Mouse (Mus musculus) heart, embryonic 14.5 days (tissue): ENCODE data around the gene Zfp148. TPM values are rescaled to one million over a fixed set of nuclear protein-coding genes. Genes with fewer than 3 reads are reported as not detected.
"Not testable (repeated sequence)": the region's sequence is repeated elsewhere in the genome, so short reads cannot be mapped to it uniquely, and the experiment has no call there.

Experiments
- ATAC-seq: fragments of 200-750 bp; cut with Nextera tagmentation; 2 replicates; pipeline ENCODE4 v1.8.0; 2017; ENCODE audit warnings: low read depth, moderate TSS enrichment; ENCODE audit not compliant: insufficient number of reproducible peaks, insufficient read depth, low FRiP score
- H3K27ac ChIP-seq, 2 experiments: fragments of 200-500 bp in 1 of 2; fragments of 300-500 bp in 1 of 2; sonication (generic) in 1 of 2; replicated peaks in 1 of 2; 2 replicates each; pipeline ENCODE4 v1.5.1; 2012 to 2014; ENCODE audit warnings: low read depth in 2 of 2, low read length in 2 of 2, control low read depth in 1 of 2, mild to moderate bottlenecking in 1 of 2, mixed read lengths in 1 of 2; ENCODE audit not compliant: control insufficient read depth in 1 of 2, insufficient read depth in 1 of 2
- H3K27me3 ChIP-seq: fragments of 300-500 bp; sonication (generic); 2 replicates; pipeline ENCODE4 v1.6.1; 2014; ENCODE audit warnings: mild to moderate bottlenecking, low read length, control low read depth; ENCODE audit not compliant: control insufficient read depth, insufficient read depth
- H3K36me3 ChIP-seq: fragments of 300-500 bp; sonication (generic); 2 replicates; pipeline ENCODE4 v1.6.1; 2014; ENCODE audit warnings: mild to moderate bottlenecking, control low read depth, low read length, mixed read lengths; ENCODE audit not compliant: control insufficient read depth, insufficient read depth
- H3K4me1 ChIP-seq, 2 experiments: fragments of 200-500 bp in 1 of 2; fragments of 300-500 bp in 1 of 2; sonication (generic) in 1 of 2; 2 replicates each; pipeline ENCODE4 v1.6.1; 2012 to 2014; ENCODE audit warnings: low read length in 2 of 2, control low read depth in 1 of 2, mixed read lengths in 1 of 2; ENCODE audit not compliant: control insufficient read depth in 2 of 2, insufficient read depth in 2 of 2
- H3K4me2 ChIP-seq: fragments of 300-500 bp; sonication (generic); 2 replicates; pipeline ENCODE4 v1.6.1; 2014; ENCODE audit warnings: mild to moderate bottlenecking, low read length
- H3K4me3 ChIP-seq, 2 experiments: fragments of 200-500 bp in 1 of 2; fragments of 300-500 bp in 1 of 2; sonication (generic) in 1 of 2; 2 replicates each; pipeline ENCODE4 v1.5.1; 2012 to 2014; ENCODE audit warnings: low read length in 2 of 2, mild to moderate bottlenecking in 2 of 2, control low read depth in 1 of 2, low read depth in 1 of 2, moderate library complexity in 1 of 2; ENCODE audit not compliant: control insufficient read depth in 1 of 2, insufficient read depth in 1 of 2
- H3K9ac ChIP-seq: fragments of 300-500 bp; sonication (generic); 2 replicates; pipeline ENCODE4 v1.6.1; 2014; ENCODE audit warnings: mild to moderate bottlenecking, low read length
- H3K9me3 ChIP-seq: fragments of 300-500 bp; sonication (generic); 2 replicates; pipeline ENCODE4 v1.6.1; 2016; ENCODE audit warnings: low read length, control low read depth; ENCODE audit not compliant: control insufficient read depth
- WGBS: fragments of 180-500 bp; shearing (Covaris S2); extraction: QIAGEN DNeasy Blood & Tissue Kit; methylation state at CpG from one replicate; pipeline ENCODE4 v1.1.7; 2014; 5-methylcytosine and 5-hydroxymethylcytosine counted together
- polyA plus RNA-seq: library from polyadenylated mRNA; unstranded; fragments of >200 nt; fragmentation: Nextera tagmentation; extraction: Ambion mirVana; gene quantifications from 2 replicates; pipeline ENCODE4 v1.2.1, GENCODE M21; 2014

The Zfp148 gene
- polyA plus RNA-seq, 1 experiment from 2014 or later: 35.5 TPM

DNA sequence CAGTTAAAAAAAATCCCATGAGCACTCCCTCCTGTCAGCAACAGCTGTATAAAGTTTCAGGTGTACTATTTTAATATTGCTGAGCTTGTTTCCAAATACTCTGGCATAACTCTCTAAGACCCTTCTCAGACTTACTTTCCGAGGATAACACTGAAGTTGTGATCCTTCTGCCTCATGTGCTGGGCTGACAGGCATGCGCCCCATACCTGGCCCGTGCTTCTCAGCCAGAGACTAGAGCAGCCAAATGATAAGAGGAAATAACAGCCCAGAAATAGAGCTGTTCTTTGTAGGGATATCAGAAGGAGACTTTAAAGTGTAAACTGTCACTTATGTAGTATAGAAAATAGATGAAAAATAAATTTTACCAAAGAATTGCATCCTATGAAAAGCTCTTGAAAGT is 101.7 kb downstream of the Zfp148 start:
- Histone ChIP-seq H3K9me3 (no peaks in the 10 kb centered on the region), H3K36me3 (peaks cover 45% of the 10 kb centered on the region), H3K4me1 (no peaks in the 10 kb centered on the region), H3K4me2 (no peak overlapping the region), H3K27me3 (no peaks in the 10 kb centered on the region), H3K9ac (no peak overlapping the region), H3K4me3 (no peak overlapping the region), H3K27ac (no peak overlapping the region)
- 39% methylated on average over 3 of the region's 3 CpGs for WGBS
- no peak for ATAC-seq

DNA sequence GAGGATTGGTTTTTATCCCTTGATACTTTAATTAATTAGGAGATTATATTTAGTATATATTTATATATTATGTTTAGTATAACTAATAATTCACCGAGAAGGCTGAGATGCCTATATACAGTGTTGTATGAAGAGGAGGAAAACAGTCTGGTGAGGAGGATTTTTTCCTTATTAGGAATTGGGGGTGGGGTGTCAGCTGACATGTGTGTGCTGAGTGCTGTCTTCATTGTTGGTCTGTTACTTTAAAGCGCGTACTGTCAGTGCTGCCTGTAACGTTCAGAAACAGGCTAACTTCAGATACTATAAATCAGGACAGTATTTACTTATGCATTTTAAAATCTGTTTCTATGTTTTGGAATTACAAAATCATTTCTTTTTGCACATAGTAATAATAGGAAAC is 107.1 kb downstream of the Zfp148 start:
- H3K36me3 ChIP-seq: peaks cover 62% of the 10 kb centered on the region
- no peak for ATAC-seq
- no peaks in the 10 kb centered on the region for H3K4me1 ChIP-seq
- no peak overlapping the region for H3K4me2 ChIP-seq
- whole genome bisulfite sequencing: 76% methylated on average over 4 of the region's 4 CpGs
- H3K9ac ChIP-seq: no peak overlapping the region
- H3K4me3 ChIP-seq: no peak overlapping the region
- no peaks in the 10 kb centered on the region for H3K27me3 ChIP-seq
- H3K9me3 ChIP-seq: no peaks in the 10 kb centered on the region
- H3K27ac ChIP-seq: no peak overlapping the region

DNA sequence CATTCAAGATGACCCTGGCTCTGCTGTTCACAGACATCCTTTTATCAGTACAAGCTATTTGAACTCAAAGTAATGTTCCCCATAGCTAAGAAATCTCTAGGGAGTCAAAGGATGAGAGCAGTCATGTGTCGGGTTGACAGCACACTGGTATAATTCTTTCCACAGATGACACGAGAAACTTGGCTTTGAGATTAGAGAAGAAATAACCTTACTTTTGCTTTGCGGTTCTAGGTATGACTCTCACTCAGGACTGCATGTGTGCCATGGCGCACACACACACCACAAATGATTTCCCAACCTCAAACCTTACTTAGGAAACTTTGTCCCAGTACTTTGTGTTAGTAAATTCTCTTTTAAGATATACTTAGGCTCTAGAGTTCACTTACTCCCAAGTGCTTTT is 113.7 kb downstream of the Zfp148 start:
- H3K9me3 ChIP-seq: no peaks in the 10 kb centered on the region
- no peak overlapping the region for H3K9ac ChIP-seq
- ATAC-seq: no peak
- H3K4me1 ChIP-seq: no peaks in the 10 kb centered on the region
- H3K4me3 ChIP-seq: no peak overlapping the region
- no peaks in the 10 kb centered on the region for H3K27me3 ChIP-seq
- H3K36me3 ChIP-seq: peaks cover 62% of the 10 kb centered on the region
- H3K27ac ChIP-seq: no peak overlapping the region
- H3K4me2 ChIP-seq: no peak overlapping the region
- 90% methylated on average over 4 of the region's 4 CpGs for WGBS

DNA sequence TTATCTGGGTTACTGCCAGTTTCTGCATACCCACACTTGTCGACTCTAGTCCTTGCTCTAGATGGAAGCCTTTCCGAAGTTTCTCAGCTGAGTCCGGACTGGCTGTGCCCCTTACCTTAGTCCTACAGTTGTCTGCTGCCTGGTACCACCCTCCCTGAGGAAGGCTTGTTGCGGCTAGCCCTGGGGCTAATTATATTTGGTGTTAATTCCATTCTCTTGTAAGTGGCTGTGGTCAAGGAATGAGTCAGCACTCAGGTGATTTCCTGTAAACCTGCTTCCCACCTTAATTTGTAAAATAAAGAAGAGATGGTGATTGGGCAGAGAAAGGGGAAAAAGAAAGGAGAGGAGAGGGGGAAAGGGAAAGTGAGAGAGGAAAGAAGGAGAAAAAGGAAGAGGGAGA is 127.4 kb downstream of the Zfp148 start:
- Histone ChIP-seq H3K9me3 (no peaks in the 10 kb centered on the region), H3K4me2 (no peak overlapping the region), H3K27ac (no peak overlapping the region), H3K4me1 (no peaks in the 10 kb centered on the region), H3K27me3 (no peaks in the 10 kb centered on the region), H3K36me3 (peaks cover 12% of the 10 kb centered on the region; the same call in 1 of the 2 replicates), H3K4me3 (no peak overlapping the region), H3K9ac (no peak overlapping the region)
- ATAC-seq: no peak
- 79% methylated on average over 4 of the region's 4 CpGs for WGBS

DNA sequence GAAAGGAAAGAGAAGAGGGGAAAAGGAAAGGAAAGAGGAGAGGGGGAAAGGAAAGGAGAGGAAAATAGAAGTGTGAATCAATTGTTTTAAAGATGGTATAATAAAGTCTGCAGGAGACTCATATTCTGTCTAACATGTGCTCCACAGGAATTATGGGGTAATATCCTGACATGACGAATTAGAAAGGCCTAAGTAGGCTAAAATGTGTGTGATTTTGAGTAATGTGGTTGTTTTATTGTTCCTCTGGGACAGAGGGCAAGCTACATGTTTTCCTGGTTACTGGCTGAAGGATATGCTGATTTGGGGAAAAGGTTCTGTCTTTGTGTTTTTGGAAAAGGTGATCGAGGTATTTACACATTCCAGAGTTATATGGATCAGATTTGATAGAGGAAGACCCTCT is 128.6 kb downstream of the Zfp148 start:
- H3K4me3 ChIP-seq, H3K27me3 ChIP-seq, H3K4me2 ChIP-seq, H3K27ac ChIP-seq, ATAC-seq, H3K9ac ChIP-seq, H3K4me1 ChIP-seq, H3K9me3 ChIP-seq: not testable (repeated sequence)
- H3K36me3 ChIP-seq: peaks cover 11% of the 10 kb centered on the region; the same call in 1 of the 2 replicates
- WGBS: 75% methylated on average over 2 of the region's 2 CpGs

DNA sequence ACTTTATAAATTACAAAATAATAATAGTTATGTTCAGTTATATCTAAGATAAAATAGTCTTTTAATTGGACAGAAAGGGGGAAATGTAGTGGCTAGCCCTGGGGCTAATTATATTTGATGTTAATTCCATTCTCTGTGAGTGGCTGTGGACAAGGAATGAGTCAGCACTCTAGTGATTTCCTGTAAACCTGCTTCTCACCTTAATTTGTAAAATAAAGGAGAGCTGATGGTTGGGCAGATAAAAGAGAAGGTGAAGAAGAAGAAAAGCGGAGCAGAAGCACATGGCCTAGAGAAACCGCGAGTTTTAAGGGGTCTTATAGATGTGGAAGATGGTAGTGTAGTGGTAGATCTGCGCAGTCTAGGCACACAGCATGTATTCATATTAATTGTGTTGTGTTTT is 130.2 kb downstream of the Zfp148 start:
- H3K9ac ChIP-seq, ATAC-seq, H3K27ac ChIP-seq, H3K36me3 ChIP-seq, H3K4me1 ChIP-seq, H3K9me3 ChIP-seq, H3K4me2 ChIP-seq, H3K27me3 ChIP-seq, H3K4me3 ChIP-seq: not testable (repeated sequence)
- 87% methylated on average over 4 of the region's 4 CpGs for WGBS

DNA sequence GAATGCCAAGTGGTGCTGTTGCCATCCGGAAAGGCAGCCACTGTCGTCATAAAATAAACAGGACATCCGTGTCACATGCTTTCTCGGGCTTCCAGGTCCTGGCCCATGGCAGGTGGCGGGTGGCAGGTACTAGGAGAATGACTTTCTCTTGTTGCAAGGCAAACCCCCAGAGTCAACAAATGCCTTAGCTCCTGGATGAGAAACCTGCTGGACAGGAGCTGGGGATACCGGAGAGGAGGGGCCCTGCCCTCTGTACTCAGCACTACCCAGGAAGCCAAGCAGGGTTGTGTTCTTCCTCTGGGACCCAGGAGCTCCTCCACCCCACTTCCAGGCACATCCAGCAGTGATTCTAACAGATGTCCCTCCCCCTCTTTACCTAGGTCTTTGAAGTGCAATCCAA is 131.9 kb downstream of the Zfp148 start:
- no peaks in the 10 kb centered on the region for H3K9me3 ChIP-seq
- ATAC-seq: no peak
- WGBS: 67% methylated on average over 6 of the region's 6 CpGs
- H3K4me2 ChIP-seq: no peak overlapping the region
- no peak overlapping the region for H3K9ac ChIP-seq
- H3K27me3 ChIP-seq: no peaks in the 10 kb centered on the region
- H3K4me1 ChIP-seq: peaks cover 9% of the 10 kb centered on the region in 2 experiments
- no peaks in the 10 kb centered on the region for H3K36me3 ChIP-seq
- no peak overlapping the region for H3K4me3 ChIP-seq
- no peak overlapping the region for H3K27ac ChIP-seq

DNA sequence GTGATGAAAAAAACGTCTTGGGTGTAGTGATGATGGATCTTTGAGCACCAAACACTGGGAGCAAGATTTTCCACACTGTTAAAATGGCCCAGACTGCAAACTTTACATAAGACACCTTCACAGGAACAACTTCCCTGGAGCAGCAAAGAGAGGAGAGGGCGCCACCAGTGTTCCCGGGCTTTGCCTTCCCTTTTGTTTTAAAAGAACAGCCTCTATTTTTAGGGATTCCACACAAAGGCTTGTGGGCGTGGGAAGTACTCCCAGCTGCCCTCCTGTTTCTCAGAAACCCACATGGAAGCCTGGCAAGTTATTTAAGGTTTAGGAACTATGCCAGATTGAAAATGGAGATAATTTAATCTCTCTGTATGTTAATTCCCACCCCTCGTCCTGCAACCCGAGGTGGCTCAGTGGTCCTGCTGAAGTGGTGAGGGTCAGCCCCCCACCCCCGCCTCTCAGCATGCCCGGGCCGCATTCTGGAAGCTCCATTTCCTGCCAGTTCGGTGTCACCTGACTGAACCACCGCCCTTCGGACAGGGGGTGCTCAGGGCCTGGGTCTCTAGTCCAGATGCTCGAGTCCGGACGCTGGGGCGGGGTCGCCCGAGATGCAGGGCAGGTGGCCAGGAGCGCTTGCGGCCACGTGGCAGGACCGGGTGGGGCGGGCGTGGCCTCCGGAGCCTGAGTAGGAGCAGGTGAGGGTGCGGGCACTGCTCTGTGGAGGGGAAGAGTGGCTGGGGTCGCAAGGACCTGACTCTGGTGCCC is 136.3 kb downstream of the Zfp148 start, which contains the start of gene Slc12a8:
Gene Slc12a8 (plus strand): TSS at position 522 of the 759 bp plus-strand sequence.
- no peaks in the 10 kb centered on the region for H3K36me3 ChIP-seq
- no peak within 1 kb of the TSS for H3K27ac ChIP-seq
- no peak; the same call in 1 of the 2 replicates for ATAC-seq
- H3K9ac ChIP-seq: peak within 1 kb of the TSS; percentile 66
- 4% methylated on average over 26 of the region's 27 CpGs for WGBS
- no peaks in the 10 kb centered on the region for H3K27me3 ChIP-seq
- peak within 1 kb of the TSS; percentile 92 for H3K4me2 ChIP-seq
- peak within 1 kb of the TSS; percentile 47 to 51 for H3K4me3 ChIP-seq
- H3K4me1 ChIP-seq: peaks cover 14 to 17% of the 10 kb centered on the region in 2 experiments
- H3K9me3 ChIP-seq: no peaks in the 10 kb centered on the region
